Mouse (Mus musculus) MEL (cell line): ENCODE results near the gene Smurf2. TPM values are rescaled to one million over a fixed set of nuclear protein-coding genes. Genes with fewer than 3 reads are reported as not detected.

Experiments
- DNase-seq: peaks from one replicate; pipeline ENCODE4 v3.0.0; 2011; ENCODE audit warnings: low read depth, low spot score
- H3K27ac ChIP-seq: 2 replicates; pipeline ENCODE4 v1.5.1; 2012; ENCODE audit warnings: low read depth, mild to moderate bottlenecking, control low read depth, low read length, moderate library complexity; ENCODE audit not compliant: control insufficient read depth
- H3K27me3 ChIP-seq, 2 experiments: fragments of 150-350 bp in 1 of 2; sonication (generic) in 1 of 2; 2 replicates each; pipeline ENCODE4 v1.6.1; 2012; ENCODE audit warnings: low read length in 2 of 2, mild to moderate bottlenecking in 2 of 2, improper control_type of control experiment in 1 of 2, moderate library complexity in 1 of 2; ENCODE audit not compliant: insufficient read depth in 2 of 2, control insufficient read depth in 1 of 2
- H3K36me3 ChIP-seq, 2 experiments: 2 replicates each; pipeline ENCODE4 v1.6.1; 2012 to 2014; ENCODE audit warnings: low read length in 2 of 2, improper control_type of control experiment in 1 of 2, inconsistent platforms in 1 of 2, mild to moderate bottlenecking in 1 of 2; ENCODE audit not compliant: insufficient read depth in 2 of 2, control insufficient read depth in 1 of 2
- H3K4me1 ChIP-seq, 2 experiments: fragments of 150-350 bp in 1 of 2; sonication (generic) in 1 of 2; 2 replicates each; pipeline ENCODE4 v1.6.1; 2012; ENCODE audit warnings: low read length in 2 of 2, improper control_type of control experiment in 1 of 2, mild to moderate bottlenecking in 1 of 2; ENCODE audit not compliant: insufficient read depth in 2 of 2, control insufficient read depth in 1 of 2
- H3K4me3 ChIP-seq, 2 experiments: fragments of 150-350 bp in 1 of 2; sonication (generic) in 1 of 2; 2 replicates each; pipeline ENCODE4 v1.5.1; 2012; ENCODE audit warnings: low read depth in 2 of 2, low read length in 2 of 2, mild to moderate bottlenecking in 2 of 2, moderate library complexity in 2 of 2, control low read depth in 1 of 2, improper control_type of control experiment in 1 of 2; ENCODE audit not compliant: control insufficient read depth in 1 of 2, insufficient read depth in 1 of 2
- H3K79me2 ChIP-seq: 2 replicates; pipeline ENCODE4 v1.6.1; 2012; ENCODE audit warnings: mild to moderate bottlenecking, low read length, moderate library complexity; ENCODE audit not compliant: control insufficient read depth, poor library complexity, insufficient read depth
- H3K9ac ChIP-seq: 2 replicates; pipeline ENCODE4 v1.6.1; 2012; ENCODE audit warnings: low read depth, mild to moderate bottlenecking, control low read depth, low read length, moderate library complexity; ENCODE audit not compliant: control insufficient read depth, poor library complexity, severe bottlenecking
- H3K9me3 ChIP-seq: fragments of 150-350 bp; sonication (generic); replicated peaks from 2 replicates; pipeline ENCODE4 v1.6.1; 2012; ENCODE audit warnings: mild to moderate bottlenecking, low read length, improper control_type of control experiment, moderate library complexity; ENCODE audit not compliant: insufficient read depth
- CHD2 ChIP-seq: IDR thresholded peaks from 2 replicates; pipeline ENCODE4 v1.6.1; 2011; ENCODE audit warnings: low read length, improper control_type of control experiment
- CTCF ChIP-seq, 3 experiments: IDR thresholded peaks in 2 of 3; conservative IDR thresholded peaks in 1 of 3; 2 replicates each; pipeline ENCODE4 v1.5.1; 2011 to 2012; ENCODE audit warnings: low read length in 3 of 3, low read depth in 2 of 3, mild to moderate bottlenecking in 2 of 3, improper control_type of control experiment in 1 of 3, inconsistent platforms in 1 of 3, mixed read lengths in 1 of 3, moderate library complexity in 1 of 3; ENCODE audit not compliant: control insufficient read depth in 1 of 3, insufficient read depth in 1 of 3, poor library complexity in 1 of 3, severe bottlenecking in 1 of 3
- E2F4 ChIP-seq: IDR thresholded peaks from 2 replicates; pipeline ENCODE4 v1.6.1; 2011; ENCODE audit warnings: low read depth, low read length, improper control_type of control experiment, borderline replicate concordance
- ELF1 ChIP-seq: IDR thresholded peaks from 2 replicates; pipeline ENCODE4 v1.6.1; 2014; ENCODE audit warnings: low read depth, mild to moderate bottlenecking, inconsistent platforms, low read length, improper control_type of control experiment, moderate library complexity
- EP300 ChIP-seq, 2 experiments: IDR thresholded peaks; 2 replicates each; pipeline ENCODE4 v1.6.1; 2011; ENCODE audit warnings: improper control_type of control experiment in 2 of 2, low read length in 2 of 2, low read depth in 1 of 2, mild to moderate bottlenecking in 1 of 2
- JUND ChIP-seq: IDR thresholded peaks from 2 replicates; pipeline ENCODE4 v1.6.1; 2011; ENCODE audit warnings: low read depth, mild to moderate bottlenecking, improper control_type of control experiment, low read length
- MAFK ChIP-seq: IDR thresholded peaks from 2 replicates; pipeline ENCODE4 v1.6.1; 2011; ENCODE audit warnings: low read depth, mild to moderate bottlenecking, low read length, improper control_type of control experiment, borderline replicate concordance
- MAZ ChIP-seq: IDR thresholded peaks from 2 replicates; pipeline ENCODE4 v1.6.1; 2012; ENCODE audit warnings: low read depth, mild to moderate bottlenecking, inconsistent platforms, low read length, improper control_type of control experiment
- MYC ChIP-seq: IDR thresholded peaks from 2 replicates; pipeline ENCODE4 v1.6.1; 2011; ENCODE audit warnings: low read depth, mild to moderate bottlenecking, low read length, improper control_type of control experiment, moderate library complexity
- NELFE ChIP-seq: IDR thresholded peaks from 2 replicates; pipeline ENCODE4 v1.6.1; 2011; ENCODE audit warnings: low read depth, low read length, improper control_type of control experiment
- POLR2A ChIP-seq, 2 experiments: IDR thresholded peaks; 2 replicates each; pipeline ENCODE4 v1.6.1; 2011 to 2012; ENCODE audit warnings: low read length in 2 of 2, mild to moderate bottlenecking in 2 of 2, control low read depth in 1 of 2, improper control_type of control experiment in 1 of 2, low read depth in 1 of 2, moderate library complexity in 1 of 2; ENCODE audit not compliant: control insufficient read depth in 1 of 2, insufficient read depth in 1 of 2, poor library complexity in 1 of 2
- SIN3A ChIP-seq: IDR thresholded peaks from 2 replicates; pipeline ENCODE4 v1.6.1; 2012; ENCODE audit warnings: low read length, improper control_type of control experiment, inconsistent platforms
- TBP ChIP-seq: IDR thresholded peaks from 2 replicates; pipeline ENCODE4 v1.8.0; 2011; ENCODE audit warnings: low read depth, low read length, improper control_type of control experiment
- USF2 ChIP-seq, 2 experiments: IDR thresholded peaks; 2 replicates each; pipeline ENCODE4 v1.6.1; 2011 to 2012; ENCODE audit warnings: improper control_type of control experiment in 2 of 2, low read length in 2 of 2, borderline replicate concordance in 1 of 2, inconsistent platforms in 1 of 2, low read depth in 1 of 2, mild to moderate bottlenecking in 1 of 2; ENCODE audit not compliant: insufficient read depth in 1 of 2
- ZMIZ1 ChIP-seq: IDR thresholded peaks from 2 replicates; pipeline ENCODE4 v1.6.1; 2012; ENCODE audit warnings: low read depth, mild to moderate bottlenecking, inconsistent platforms, low read length, improper control_type of control experiment, moderate library complexity
- polyA plus RNA-seq, 2 experiments: library from polyadenylated mRNA; stranded (reverse) in 1 of 2; unstranded in 1 of 2; fragments of >175 nt in 1 of 2; fragments of >200 nt in 1 of 2; gene quantifications; 2 replicates each; pipeline versions ENCODE4 v1.2.1 to v1.2.4; 2012; ENCODE audit warnings: low replicate concordance in 2 of 2, low read depth in 1 of 2; ENCODE audit not compliant: insufficient read length in 2 of 2, insufficient read depth in 1 of 2, missing spikeins in 1 of 2
- total RNA-seq: library from RNA; depleted of rRNA; stranded (reverse); fragments of 300-350 nt; gene quantifications from 2 replicates; pipeline ENCODE4 v1.2.3, GENCODE M21; 2012

Gene Smurf2
- total and polyA plus RNA-seq, 3 experiments = 15.5 to 67.0 (median 17.5) TPM

DNA sequence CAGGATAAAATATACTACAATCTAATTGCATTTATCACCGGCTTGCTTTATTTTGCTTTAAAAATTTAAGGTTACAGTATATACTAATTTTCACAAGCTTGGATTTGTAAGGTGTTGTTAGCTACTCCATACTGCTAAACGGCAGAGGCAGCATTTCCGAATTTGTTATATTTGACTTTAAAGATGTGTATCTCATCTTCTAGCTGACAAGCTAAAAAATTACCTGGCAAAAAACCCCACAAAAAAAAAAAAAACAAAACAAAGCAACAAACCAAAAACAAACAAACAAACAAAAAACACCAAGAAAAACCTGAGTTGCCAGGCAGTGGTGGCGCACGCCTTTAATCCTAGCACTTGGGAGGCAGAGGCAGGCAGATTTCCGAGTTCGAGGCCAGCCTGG lies 142.4 kb downstream of the Smurf2 start:
- no peaks in the 10 kb centered on the region for H3K27me3 ChIP-seq
- TF ChIP-seq TBP (no peak), CTCF (IDR thresholded peaks at IDR 0.05 in 2 of 3, conservative IDR thresholded peaks at IDR 0.05 in 1 of 3; ENCODE audit: control insufficient read depth in 1 of 3, insufficient read depth in 1 of 3, low read depth in 2 of 3, low read length in 3 of 3, poor library complexity in 1 of 3, severe bottlenecking in 1 of 3) (no peak), ELF1 (no peak), EP300 (IDR thresholded peaks at IDR 0.05; ENCODE audit: low read depth in 1 of 2, low read length in 2 of 2) (no peak), MAFK (no peak), NELFE (no peak), E2F4 (no peak)
- TF ChIP-seq, all 39 proteins: peak for 0
- no peak overlapping the region for H3K27ac ChIP-seq
- H3K4me3 ChIP-seq = peak overlapping the region; percentile 70 to 75
- peaks cover 28 to 29% of the 10 kb centered on the region in 2 experiments for H3K36me3 ChIP-seq
- H3K4me1 ChIP-seq = peaks cover 3 to 7% of the 10 kb centered on the region in 2 experiments; a peak in 3 of 4 replicates
- peak overlapping the region; percentile 92 for H3K9ac ChIP-seq
- DNase-seq = no peak
- H3K79me2 ChIP-seq = peaks cover 22% of the 10 kb centered on the region
- no peaks in the 10 kb centered on the region for H3K9me3 ChIP-seq

DNA sequence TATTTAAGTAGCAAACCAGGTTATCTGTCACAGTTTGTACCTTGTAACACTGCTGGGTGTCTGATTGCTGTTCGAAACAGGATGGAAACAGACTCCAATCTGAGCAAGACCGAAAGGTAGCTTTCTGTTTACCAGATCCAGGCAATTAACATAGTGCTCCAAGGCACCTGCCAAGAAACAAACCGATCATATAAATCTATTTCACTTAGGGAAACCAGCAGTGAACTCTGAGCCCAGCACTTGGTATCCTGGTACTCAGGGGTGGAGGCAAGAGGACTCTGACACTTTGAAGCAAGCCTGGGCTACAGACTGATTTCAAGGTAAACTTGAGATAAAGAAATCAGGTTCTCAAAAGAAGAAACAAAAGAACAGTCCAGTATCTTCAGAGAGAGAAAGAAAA lies 143.1 kb downstream of the Smurf2 start:
- peaks cover 21% of the 10 kb centered on the region for H3K79me2 ChIP-seq
- peak overlapping the region; percentile 92 for H3K9ac ChIP-seq
- no peaks in the 10 kb centered on the region for H3K9me3 ChIP-seq
- DNase-seq = no peak
- peaks cover 21 to 25% of the 10 kb centered on the region in 2 experiments for H3K36me3 ChIP-seq
- TF ChIP-seq ZMIZ1 (no peak), POLR2A (IDR thresholded peaks at IDR 0.05; ENCODE audit: control insufficient read depth in 1 of 2, insufficient read depth in 1 of 2, low read depth in 1 of 2, low read length in 2 of 2, poor library complexity in 1 of 2) (no peak), CHD2 (no peak), MAZ (no peak), USF2 (IDR thresholded peaks at IDR 0.05; ENCODE audit: borderline replicate concordance in 1 of 2, insufficient read depth in 1 of 2, low read depth in 1 of 2, low read length in 2 of 2) (no peak), ELF1 (no peak), JUND (no peak), SIN3A (no peak; the same call in 1 of the 2 replicates), MYC (no peak), EP300 (IDR thresholded peaks at IDR 0.05; ENCODE audit: low read depth in 1 of 2, low read length in 2 of 2) (no peak)
- H3K27me3 ChIP-seq = no peaks in the 10 kb centered on the region
- peak overlapping the region in 1 of 2 experiments; percentile 17; a peak in 2 of 4 replicates for H3K4me3 ChIP-seq
- peaks cover 3 to 7% of the 10 kb centered on the region in 2 experiments; a peak in 3 of 4 replicates for H3K4me1 ChIP-seq
- H3K27ac ChIP-seq = no peak overlapping the region
